Mouse (Mus musculus): Measurements from ENCODE around the gene Mex3a. TPM values are rescaled to one million over a fixed set of nuclear protein-coding genes. Genes with fewer than 3 reads are reported as not detected.
A peak's percentile ranks its signal among the peaks of the same experiment; 100 is the strongest.

Gene Mex3a
- total and polyA plus RNA-seq, 2 experiments: under 0.01 to 0.04 TPM

GRCm38 (mm10) chr3:88553880-88554586, 21.8 kb downstream of the Mex3a start:
- TF ChIP-seq POLR2A (IDR thresholded peaks at IDR 0.05; ENCODE audit: extremely low read depth, insufficient read depth, low read length) (no peak), CTCF (IDR thresholded peaks at IDR 0.05; ENCODE audit: low read depth, low read length) (no peak)

GRCm38 (mm10) chr3:88555069-88555605, 22.9 kb downstream of the Mex3a start:
- H3K9ac ChIP-seq (ENCODE audit: low read depth, low read length): no peak overlapping the region
- DNase-seq (ENCODE audit: extremely low read depth, low read depth, low spot score): no peak
- WGBS: 95% methylated on average over 5 of the region's 5 CpGs

More at GRCm38 (mm10) chr3:88553880-88554586, 21.8 kb downstream of the Mex3a start:
- under 1% methylated on average over 41 of the region's 41 CpGs for WGBS
- Histone ChIP-seq H3K4me3 (ENCODE audit: insufficient read depth, low read depth, low read length) (peak overlapping the region; percentile 80), H3K79me2 (ENCODE audit: control insufficient read depth, insufficient read depth, low read length) (peaks cover 10% of the 10 kb centered on the region; the same call in 1 of the 2 replicates), H3K4me1 (ENCODE audit: control insufficient read depth, insufficient read depth, low read length) (peaks cover 6% of the 10 kb centered on the region), H3K36me3 (ENCODE audit: control insufficient read depth, insufficient read depth, low read length) (peaks cover 9% of the 10 kb centered on the region; the same call in 1 of the 2 replicates), H3K27me3 (ENCODE audit: control insufficient read depth, insufficient read depth, low read length) (no peaks in the 10 kb centered on the region), H3K27ac (replicated peaks; ENCODE audit: insufficient read depth, low read depth, low read length) (peak overlapping the region; percentile 62), H3K9ac (ENCODE audit: low read depth, low read length) (peak overlapping the region; percentile 89)
- DNase-seq (ENCODE audit: extremely low read depth, low read depth, low spot score): peak; percentile 56

GRCm38 (mm10) chr3:88555731-88556130, 23.5 kb downstream of the Mex3a start:
- H3K9ac ChIP-seq (ENCODE audit: low read depth, low read length): no peak overlapping the region
- no peak for DNase-seq (ENCODE audit: extremely low read depth, low read depth, low spot score)
- peaks cover 10% of the 10 kb centered on the region; the same call in 1 of the 2 replicates for H3K79me2 ChIP-seq (ENCODE audit: control insufficient read depth, insufficient read depth, low read length)
- peaks cover 16% of the 10 kb centered on the region; the same call in 1 of the 2 replicates for H3K36me3 ChIP-seq (ENCODE audit: control insufficient read depth, insufficient read depth, low read length)
- H3K27me3 ChIP-seq (ENCODE audit: control insufficient read depth, insufficient read depth, low read length): no peaks in the 10 kb centered on the region
- H3K4me3 ChIP-seq (ENCODE audit: insufficient read depth, low read depth, low read length): no peak overlapping the region
- H3K4me1 ChIP-seq (ENCODE audit: control insufficient read depth, insufficient read depth, low read length): peaks cover 6% of the 10 kb centered on the region
- H3K27ac ChIP-seq (replicated peaks; ENCODE audit: insufficient read depth, low read depth, low read length): no peak overlapping the region
- TF ChIP-seq POLR2A (IDR thresholded peaks at IDR 0.05; ENCODE audit: extremely low read depth, insufficient read depth, low read length) (no peak), CTCF (IDR thresholded peaks at IDR 0.05; ENCODE audit: low read depth, low read length) (no peak)
- WGBS: 97% methylated on average over 6 of the region's 6 CpGs

More at GRCm38 (mm10) chr3:88555069-88555605, 22.9 kb downstream of the Mex3a start:
- Histone ChIP-seq H3K27ac (replicated peaks; ENCODE audit: insufficient read depth, low read depth, low read length) (no peak overlapping the region), H3K27me3 (ENCODE audit: control insufficient read depth, insufficient read depth, low read length) (no peaks in the 10 kb centered on the region), H3K4me3 (ENCODE audit: insufficient read depth, low read depth, low read length) (no peak overlapping the region), H3K36me3 (ENCODE audit: control insufficient read depth, insufficient read depth, low read length) (peaks cover 15% of the 10 kb centered on the region; the same call in 1 of the 2 replicates), H3K79me2 (ENCODE audit: control insufficient read depth, insufficient read depth, low read length) (peaks cover 10% of the 10 kb centered on the region; the same call in 1 of the 2 replicates), H3K4me1 (ENCODE audit: control insufficient read depth, insufficient read depth, low read length) (peaks cover 6% of the 10 kb centered on the region)
- TF ChIP-seq POLR2A (IDR thresholded peaks at IDR 0.05; ENCODE audit: extremely low read depth, insufficient read depth, low read length) (no peak), CTCF (IDR thresholded peaks at IDR 0.05; ENCODE audit: low read depth, low read length) (no peak)

- WGBS: 95% methylated on average over 8 of the region's 8 CpGs
- H3K36me3 ChIP-seq (ENCODE audit: control insufficient read depth, insufficient read depth, low read length): peaks cover 18% of the 10 kb centered on the region; the same call in 1 of the 2 replicates
- DNase-seq (ENCODE audit: extremely low read depth, low read depth, low spot score): no peak
Observed at GRCm38 (mm10) chr3:88556616-88557015, 24.4 kb downstream of the Mex3a start.

GRCm38 (mm10) chr3:88559596-88559995, 27.4 kb downstream of the Mex3a start:
- H3K4me3 ChIP-seq (ENCODE audit: insufficient read depth, low read depth, low read length): no peak overlapping the region
- no peak for TF ChIP-seq POLR2A (IDR thresholded peaks at IDR 0.05; ENCODE audit: extremely low read depth, insufficient read depth, low read length)
- TF ChIP-seq CTCF (IDR thresholded peaks at IDR 0.05; ENCODE audit: low read depth, low read length): no peak
- H3K36me3 ChIP-seq (ENCODE audit: control insufficient read depth, insufficient read depth, low read length): peaks cover 18% of the 10 kb centered on the region; the same call in 1 of the 2 replicates
- H3K9ac ChIP-seq (ENCODE audit: low read depth, low read length): no peak overlapping the region
- no peaks in the 10 kb centered on the region for H3K27me3 ChIP-seq (ENCODE audit: control insufficient read depth, insufficient read depth, low read length)
- H3K4me1 ChIP-seq (ENCODE audit: control insufficient read depth, insufficient read depth, low read length): peaks cover 12% of the 10 kb centered on the region
- no peak overlapping the region for H3K27ac ChIP-seq (replicated peaks; ENCODE audit: insufficient read depth, low read depth, low read length)
- WGBS: 96% methylated on average over 9 of the region's 9 CpGs
- peaks cover 5% of the 10 kb centered on the region; the same call in 1 of the 2 replicates for H3K79me2 ChIP-seq (ENCODE audit: control insufficient read depth, insufficient read depth, low read length)
- DNase-seq (ENCODE audit: extremely low read depth, low read depth, low spot score): no peak

More at GRCm38 (mm10) chr3:88556616-88557015, 24.4 kb downstream of the Mex3a start:
- no peak overlapping the region for H3K9ac ChIP-seq (ENCODE audit: low read depth, low read length)
- H3K79me2 ChIP-seq (ENCODE audit: control insufficient read depth, insufficient read depth, low read length): peaks cover 10% of the 10 kb centered on the region; the same call in 1 of the 2 replicates
- H3K4me3 ChIP-seq (ENCODE audit: insufficient read depth, low read depth, low read length): no peak overlapping the region
- TF ChIP-seq POLR2A (IDR thresholded peaks at IDR 0.05; ENCODE audit: extremely low read depth, insufficient read depth, low read length) (no peak), CTCF (IDR thresholded peaks at IDR 0.05; ENCODE audit: low read depth, low read length) (no peak)
- no peaks in the 10 kb centered on the region for H3K27me3 ChIP-seq (ENCODE audit: control insufficient read depth, insufficient read depth, low read length)
- H3K4me1 ChIP-seq (ENCODE audit: control insufficient read depth, insufficient read depth, low read length): peaks cover 3% of the 10 kb centered on the region
- H3K27ac ChIP-seq (replicated peaks; ENCODE audit: insufficient read depth, low read depth, low read length): no peak overlapping the region

All from liver, adult 2 months (tissue).